Mouse (Mus musculus) lung, postnatal 0 days (tissue): ENCODE results near the gene Aurka.

Experiments
- CTCF ChIP-seq: IDR thresholded peaks from 2 replicates; pipeline ENCODE4 v1.5.1; 2016; ENCODE audit warnings: antibody characterized with exemption, mild to moderate bottlenecking
- EP300 ChIP-seq: IDR thresholded peaks from 2 replicates; pipeline ENCODE4 v1.6.1; 2016; ENCODE audit warnings: antibody characterized with exemption, mild to moderate bottlenecking, control low read depth

DNA sequence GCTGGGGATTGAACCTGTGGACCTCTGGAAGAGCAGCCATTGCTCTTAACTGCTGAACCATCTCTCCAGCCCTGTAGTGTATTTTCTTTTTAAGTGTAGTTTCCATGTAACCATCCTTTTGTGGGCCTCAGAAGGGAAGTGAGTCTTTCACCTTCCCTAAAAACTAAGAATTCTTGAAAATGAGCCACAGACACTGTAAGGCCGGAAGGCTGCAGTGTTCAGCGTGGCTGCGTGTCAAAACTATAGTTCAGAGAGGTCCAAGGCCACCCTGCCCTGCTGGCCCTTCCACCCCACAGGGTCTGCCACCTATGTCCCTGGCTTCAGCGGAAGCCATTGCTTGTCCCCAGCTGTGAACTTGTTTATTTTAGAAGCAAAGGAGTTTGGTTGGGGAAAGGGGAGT is 35.8 kb upstream of the Aurka start:
- TF ChIP-seq CTCF (no peak), EP300 (no peak)
